Mouse (Mus musculus): Measurements from ENCODE around the gene Zfhx3.

- no peak for TF ChIP-seq CTCF (IDR thresholded peaks at IDR 0.05)
- TF ChIP-seq EP300 (IDR thresholded peaks at IDR 0.05), result no peak
Measured at GRCm38 (mm10) chr8:108538929-108539555, 596.6 kb downstream of the Zfhx3 start.
